Mouse (Mus musculus): ENCODE measurements around the gene Cttnbp2nl. TPM values are rescaled to one million over a fixed set of nuclear protein-coding genes. Genes with fewer than 3 reads are reported as not detected.

Gene Cttnbp2nl
- total and polyA plus RNA-seq, 3 experiments, result 0.08 to 0.49 TPM; not detected in 1

- Histone ChIP-seq H3K27ac (ENCODE audit: control insufficient read depth, low read depth, low read length) (no peak overlapping the region), H3K27me3 (ENCODE audit: control insufficient read depth in 1 of 2, insufficient read depth in 2 of 2, low read length in 2 of 2) (peaks cover 0 to 9% of the 10 kb centered on the region in 2 experiments; a peak in 3 of 4 replicates), H3K79me2 (ENCODE audit: control insufficient read depth, insufficient read depth, low read length, poor library complexity) (no peaks in the 10 kb centered on the region), H3K9me3 (replicated peaks; ENCODE audit: insufficient read depth, low read length) (no peaks in the 10 kb centered on the region), H3K36me3 (ENCODE audit: control insufficient read depth in 1 of 2, insufficient read depth in 2 of 2, low read length in 2 of 2) (no peaks in the 10 kb centered on the region), H3K9ac (ENCODE audit: control insufficient read depth, low read depth, low read length, poor library complexity, severe bottlenecking) (no peak overlapping the region), H3K4me3 (ENCODE audit: control insufficient read depth in 1 of 2, insufficient read depth in 1 of 2, low read depth in 2 of 2, low read length in 2 of 2) (no peak overlapping the region), H3K4me1 (ENCODE audit: control insufficient read depth in 1 of 2, insufficient read depth in 2 of 2, low read length in 2 of 2) (no peaks in the 10 kb centered on the region)
- TF ChIP-seq ZNF384 (IDR thresholded peaks at IDR 0.05; ENCODE audit: low read depth, low read length) (no peak), MAX (IDR thresholded peaks at IDR 0.05; ENCODE audit: low read length) (no peak), E2F4 (IDR thresholded peaks at IDR 0.05; ENCODE audit: borderline replicate concordance, low read depth, low read length) (no peak), UBTF (IDR thresholded peaks at IDR 0.05; ENCODE audit: borderline replicate concordance, insufficient read depth, low read depth, low read length) (no peak), ETS1 (IDR thresholded peaks at IDR 0.05; ENCODE audit: low read depth, low read length) (no peak), BHLHE40 (IDR thresholded peaks at IDR 0.05; ENCODE audit: borderline replicate concordance, low read depth, low read length) (no peak), ZMIZ1 (IDR thresholded peaks at IDR 0.05; ENCODE audit: low read depth, low read length) (no peak), MAZ (IDR thresholded peaks at IDR 0.05; ENCODE audit: low read depth, low read length) (no peak), ELF1 (IDR thresholded peaks at IDR 0.05; ENCODE audit: low read depth, low read length) (no peak), SMC3 (IDR thresholded peaks at IDR 0.05; ENCODE audit: low read depth, low read length) (no peak), GABPA (IDR thresholded peaks at IDR 0.05; ENCODE audit: low read depth, low read length) (no peak), MYB (IDR thresholded peaks at IDR 0.05; ENCODE audit: low read depth, low read length) (no peak)
- DNase-seq (ENCODE audit: low read depth, low spot score), result no peak
Measured at GRCm38 (mm10) chr3:105018085-105018782, 34.7 kb downstream of the Cttnbp2nl start.

- Histone ChIP-seq H3K9ac (ENCODE audit: control insufficient read depth, low read depth, low read length, poor library complexity, severe bottlenecking) (no peak overlapping the region), H3K27me3 (ENCODE audit: control insufficient read depth in 1 of 2, insufficient read depth in 2 of 2, low read length in 2 of 2) (peaks cover 0 to 11% of the 10 kb centered on the region in 2 experiments; a peak in 3 of 4 replicates), H3K27ac (ENCODE audit: control insufficient read depth, low read depth, low read length) (no peak overlapping the region), H3K4me3 (ENCODE audit: control insufficient read depth in 1 of 2, insufficient read depth in 1 of 2, low read depth in 2 of 2, low read length in 2 of 2) (no peak overlapping the region), H3K9me3 (replicated peaks; ENCODE audit: insufficient read depth, low read length) (no peaks in the 10 kb centered on the region), H3K4me1 (ENCODE audit: control insufficient read depth in 1 of 2, insufficient read depth in 2 of 2, low read length in 2 of 2) (no peaks in the 10 kb centered on the region), H3K36me3 (ENCODE audit: control insufficient read depth in 1 of 2, insufficient read depth in 2 of 2, low read length in 2 of 2) (no peaks in the 10 kb centered on the region), H3K79me2 (ENCODE audit: control insufficient read depth, insufficient read depth, low read length, poor library complexity) (no peaks in the 10 kb centered on the region)
- DNase-seq (ENCODE audit: low read depth, low spot score), result no peak
- TF ChIP-seq NRF1 (IDR thresholded peaks at IDR 0.05; ENCODE audit: insufficient read depth, low read depth, low read length, poor library complexity, severe bottlenecking), result no peak
- TF ChIP-seq ZC3H11A (IDR thresholded peaks at IDR 0.05; ENCODE audit: low read depth, low read length), result no peak
- no peak for TF ChIP-seq POLR2AphosphoS2 (IDR thresholded peaks at IDR 0.05; ENCODE audit: low read length)
- no peak for TF ChIP-seq ETS1 (IDR thresholded peaks at IDR 0.05; ENCODE audit: low read depth, low read length)
- TF ChIP-seq KAT2A (conservative IDR thresholded peaks at IDR 0.05; ENCODE audit: low read depth, low read length), result no peak
- TF ChIP-seq TAL1 (IDR thresholded peaks at IDR 0.05; ENCODE audit: low read length), result no peak
- no peak for TF ChIP-seq MAX (IDR thresholded peaks at IDR 0.05; ENCODE audit: low read length)
- no peak for TF ChIP-seq USF1 (IDR thresholded peaks at IDR 0.05; ENCODE audit: low read depth, low read length)
- no peak for TF ChIP-seq GATA1 (IDR thresholded peaks at IDR 0.05; ENCODE audit: low read depth, low read length)
- no peak for TF ChIP-seq UBTF (IDR thresholded peaks at IDR 0.05; ENCODE audit: borderline replicate concordance, insufficient read depth, low read depth, low read length)
- TF ChIP-seq CHD2 (IDR thresholded peaks at IDR 0.05; ENCODE audit: low read length), result no peak
- no peak for TF ChIP-seq MEF2A (IDR thresholded peaks at IDR 0.05; ENCODE audit: extremely low read depth, insufficient replicate concordance, low read depth, low read length, poor library complexity, severe bottlenecking)
- TF ChIP-seq ZMIZ1 (IDR thresholded peaks at IDR 0.05; ENCODE audit: low read depth, low read length), result no peak
- no peak for TF ChIP-seq SIN3A (IDR thresholded peaks at IDR 0.05; ENCODE audit: low read length)
- TF ChIP-seq SMC3 (IDR thresholded peaks at IDR 0.05; ENCODE audit: low read depth, low read length), result no peak
- no peak for TF ChIP-seq MYB (IDR thresholded peaks at IDR 0.05; ENCODE audit: low read depth, low read length)
- TF ChIP-seq ZKSCAN1 (IDR thresholded peaks at IDR 0.05; ENCODE audit: low read depth, low read length), result no peak
- no peak for TF ChIP-seq TBP (IDR thresholded peaks at IDR 0.05; ENCODE audit: low read depth, low read length)
- no peak for TF ChIP-seq EP300 (IDR thresholded peaks at IDR 0.05; ENCODE audit: low read depth in 1 of 2, low read length in 2 of 2)
- TF ChIP-seq POLR2AphosphoS5 (IDR thresholded peaks at IDR 0.05; ENCODE audit: borderline replicate concordance, low read depth, low read length), result no peak
Measured at GRCm38 (mm10) chr3:105017314-105017713, 35.6 kb downstream of the Cttnbp2nl start.
